ENCODE assay signal across 9 mouse cellular contexts in the genomic region with DNA sequence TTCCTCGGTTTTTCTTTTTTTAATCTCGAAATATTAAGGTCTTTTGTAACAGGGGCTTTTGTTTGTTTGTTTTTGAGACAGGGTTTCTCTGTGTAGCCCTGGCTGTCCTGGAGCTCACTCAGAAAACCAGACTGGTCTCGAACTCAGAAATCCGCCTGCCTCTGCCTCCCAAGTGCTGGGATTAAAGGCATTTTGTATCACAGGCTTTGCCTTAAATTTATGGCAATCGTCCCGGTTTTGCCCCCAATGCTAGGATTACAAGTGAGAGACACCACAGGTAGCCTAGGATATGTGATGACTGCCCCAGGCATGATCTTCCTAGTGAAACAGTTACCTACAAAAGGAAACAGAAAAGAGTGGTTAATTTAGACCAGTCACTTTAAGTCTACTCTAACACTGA. TPM values are rescaled to one million over a fixed set of nuclear protein-coding genes. Genes with fewer than 3 reads are reported as not detected.
DNase-seq lines count a peak whose midpoint lies in the region; ATAC-seq lines count a peak whose summit lies in the region.
"Had no signal": no experiment of that assay in that cellular context is flagged by ENCODE, and none has a peak within 500 bp of the region (broad histone marks: within the 10 kb centered on the region; RNA-seq: fewer than 3 reads in every experiment).

No protein-coding gene starts in this region.

- peak overlapping the region in 1 of 2 experiments; percentile 42; a peak in 2 of 4 replicates for H3K4me3 ChIP-seq in heart, embryonic 14.5 days (ENCODE audit: control insufficient read depth in 1 of 2, insufficient read depth in 1 of 2, low read depth in 1 of 2, low read length in 2 of 2)
- peak overlapping the region; percentile 53 for H3K4me3 ChIP-seq in hindbrain, embryonic 13.5 days
- H3K4me3 ChIP-seq in midbrain, embryonic 14.5 days (replicated peaks; ENCODE audit: low read depth, low read length) = peak overlapping the region; percentile 41

- H3K4me1 ChIP-seq in heart, embryonic 14.5 days (ENCODE audit: control insufficient read depth in 2 of 2, insufficient read depth in 2 of 2, low read length in 2 of 2) = peaks cover 2 to 6% of the 10 kb centered on the region in 2 experiments; a peak in 1 of 4 replicates
- peaks cover 13% of the 10 kb centered on the region for H3K4me1 ChIP-seq in hindbrain, embryonic 13.5 days (replicated peaks)
- no peaks in the 10 kb centered on the region for H3K4me1 ChIP-seq in midbrain, embryonic 14.5 days (ENCODE audit: control insufficient read depth, insufficient read depth, low read length)

- no peak overlapping the region for H3K27ac ChIP-seq in heart, embryonic 14.5 days (replicated peaks in 1 of 2; ENCODE audit: control insufficient read depth in 1 of 2, insufficient read depth in 1 of 2, low read depth in 2 of 2, low read length in 2 of 2)
- no peak overlapping the region for H3K27ac ChIP-seq in hindbrain, embryonic 13.5 days
- H3K27ac ChIP-seq in midbrain, embryonic 14.5 days (replicated peaks; ENCODE audit: low read depth, low read length) = no peak overlapping the region

- ATAC-seq in heart, embryonic 14.5 days (ENCODE audit: insufficient number of reproducible peaks, insufficient read depth, low FRiP score, low read depth) = no peak
- no peak for ATAC-seq in hindbrain, embryonic 13.5 days (ENCODE audit: low FRiP score)
- ATAC-seq in midbrain, embryonic 14.5 days (ENCODE audit: low FRiP score, low TSS enrichment) = no peak

- peak overlapping the region; percentile 70 for H3K4me2 ChIP-seq in heart, embryonic 14.5 days (ENCODE audit: low read length)
- H3K4me2 ChIP-seq in hindbrain, embryonic 13.5 days = peak overlapping the region; percentile 64
- peak overlapping the region; percentile 54 for H3K4me2 ChIP-seq in midbrain, embryonic 14.5 days (ENCODE audit: low read length)

- no peak for DNase-seq in heart, postnatal 4 days
- DNase-seq in ZHBTc4 (ENCODE audit: low read depth, low spot score) = peak; percentile 51
- no peak for DNase-seq in midbrain, embryonic 14.5 days
- no peak for DNase-seq in spleen, postnatal 10 days (ENCODE audit: low spot score in 2 of 2)
- no peak for DNase-seq in thymus, postnatal 14 days
- no peak for DNase-seq in lung, postnatal 4 days
- DNase-seq: thymus, adult 18-20 months had no signal

- H3K9me3 ChIP-seq in heart, embryonic 14.5 days (ENCODE audit: control insufficient read depth, low read length) = no peaks in the 10 kb centered on the region
- H3K9me3 ChIP-seq in hindbrain, embryonic 13.5 days = no peaks in the 10 kb centered on the region
- H3K9me3 ChIP-seq in midbrain, embryonic 14.5 days (ENCODE audit: control insufficient read depth, low read length) = no peaks in the 10 kb centered on the region

- no peaks in the 10 kb centered on the region for H3K36me3 ChIP-seq in heart, embryonic 14.5 days (ENCODE audit: control insufficient read depth, insufficient read depth, low read length)
- no peaks in the 10 kb centered on the region for H3K36me3 ChIP-seq in hindbrain, embryonic 13.5 days
- no peaks in the 10 kb centered on the region for H3K36me3 ChIP-seq in midbrain, embryonic 14.5 days (ENCODE audit: control insufficient read depth, insufficient read depth, low read length)

- WGBS in heart, embryonic 14.5 days = 12% methylated on average over 6 of the region's 6 CpGs
- WGBS in hindbrain, embryonic 13.5 days = 19% methylated on average over 6 of the region's 6 CpGs
- WGBS in midbrain, embryonic 14.5 days = 18% methylated on average over 6 of the region's 6 CpGs

- H3K9ac ChIP-seq in heart, embryonic 14.5 days (ENCODE audit: low read length) = no peak overlapping the region; the same call in 1 of the 2 replicates
- peak overlapping the region; percentile 74 for H3K9ac ChIP-seq in hindbrain, embryonic 13.5 days
- no peak overlapping the region for H3K9ac ChIP-seq in midbrain, embryonic 14.5 days (replicated peaks; ENCODE audit: low read length)

- H3K27me3 ChIP-seq in heart, embryonic 14.5 days (ENCODE audit: control insufficient read depth, insufficient read depth, low read length) = peaks cover 10% of the 10 kb centered on the region
- H3K27me3 ChIP-seq in hindbrain, embryonic 13.5 days = peaks cover 41% of the 10 kb centered on the region
- 0 out of 2 replicates have a peak, but pooled peaks cover 5% of the 10 kb centered on the region for H3K27me3 ChIP-seq in midbrain, embryonic 14.5 days (ENCODE audit: control insufficient read depth, insufficient read depth, low read length)

RNA-seq across cellular contexts. Expression of gene Gpx5, which starts 34.0 kb away (rescaled TPM):
- not detected in 2 replicates for polyA plus RNA-seq in heart, embryonic 14.5 days (2014; fragmentation: Nextera tagmentation; extraction: Ambion mirVana)
- not detected for total RNA-seq in heart, postnatal 4 days (2021)
- not detected in 2 replicates for polyA plus RNA-seq in hindbrain, embryonic 13.5 days (2015; fragmentation: Nextera tagmentation; extraction: Ambion mirVana)
- polyA plus RNA-seq in midbrain, embryonic 14.5 days (2014; fragmentation: Nextera tagmentation; extraction: Ambion mirVana) = not detected in 2 replicates

RNA-seq across cellular contexts. Expression of gene Gpx6, which starts 53.4 kb away (rescaled TPM):
- not detected in 2 replicates for polyA plus RNA-seq in heart, embryonic 14.5 days (2014; fragmentation: Nextera tagmentation; extraction: Ambion mirVana)
- total RNA-seq in heart, postnatal 4 days (2021) = not detected
- not detected in 2 replicates for polyA plus RNA-seq in hindbrain, embryonic 13.5 days (2015; fragmentation: Nextera tagmentation; extraction: Ambion mirVana)
- polyA plus RNA-seq in midbrain, embryonic 14.5 days (2014; fragmentation: Nextera tagmentation; extraction: Ambion mirVana) = not detected in 2 replicates
